Mouse (Mus musculus): ENCODE results near the gene Syt17. TPM values are rescaled to one million over a fixed set of nuclear protein-coding genes. Genes with fewer than 3 reads are reported as not detected.

The Syt17 gene
- polyA plus RNA-seq, 1 experiment: 5.4 TPM

GRCm38 (mm10) chr7:118428937-118429336 lies 19.1 kb downstream of the Syt17 start:
- Histone ChIP-seq H3K4me2 (ENCODE audit: low read depth) (no peak overlapping the region), H3ac (ENCODE audit: control insufficient read depth, insufficient read length) (no peak overlapping the region), H3K79me2 (ENCODE audit: control insufficient read depth, insufficient read depth) (no peaks in the 10 kb centered on the region), H3K36me3 (ENCODE audit: control insufficient read depth, insufficient read depth) (no peaks in the 10 kb centered on the region), H3K4me3 (no peak overlapping the region), H3K27me3 (ENCODE audit: control insufficient read depth, insufficient read depth, insufficient read length) (no peaks in the 10 kb centered on the region)
- TF ChIP-seq USF1 (IDR thresholded peaks at IDR 0.05; ENCODE audit: low read depth): no peak
- TF ChIP-seq E2F4 (IDR thresholded peaks at IDR 0.05; ENCODE audit: insufficient read depth): no peak
- no peak for TF ChIP-seq MYOG (IDR thresholded peaks at IDR 0.05; ENCODE audit: control insufficient read depth in 1 of 3, insufficient read depth in 1 of 3, insufficient read length in 2 of 3, low read depth in 2 of 3)
- no peak for TF ChIP-seq CEBPB (IDR thresholded peaks at IDR 0.05; ENCODE audit: insufficient read depth, poor library complexity, severe bottlenecking)
- TF ChIP-seq MYOD1 (IDR thresholded peaks at IDR 0.05; ENCODE audit: control insufficient read depth in 1 of 3, insufficient read length in 2 of 3, low read depth in 2 of 3): no peak
- no peak for TF ChIP-seq POLR2AphosphoS2 (IDR thresholded peaks at IDR 0.05; ENCODE audit: insufficient read length, low read depth)
- no peak for TF ChIP-seq TCF12 (IDR thresholded peaks at IDR 0.05; ENCODE audit: insufficient read depth, poor library complexity, severe bottlenecking)
- TF ChIP-seq REST (IDR thresholded peaks at IDR 0.05; ENCODE audit: insufficient read depth, insufficient read length): no peak
- no peak for TF ChIP-seq TCF3 (IDR thresholded peaks at IDR 0.05; ENCODE audit: insufficient read length, low read depth)
- TF ChIP-seq MAX (IDR thresholded peaks at IDR 0.05; ENCODE audit: low read depth): no peak
- TF ChIP-seq POLR2A (IDR thresholded peaks at IDR 0.05; ENCODE audit: insufficient read length, low read depth): no peak
- no peak for TF ChIP-seq SRF (IDR thresholded peaks at IDR 0.05; ENCODE audit: control insufficient read depth, insufficient read length, low read depth)

- Histone ChIP-seq H3K36me3 (ENCODE audit: control insufficient read depth, insufficient read depth) (no peaks in the 10 kb centered on the region), H3K4me3 (no peak overlapping the region), H3K27me3 (ENCODE audit: control insufficient read depth, insufficient read depth, insufficient read length) (no peaks in the 10 kb centered on the region), H3ac (ENCODE audit: control insufficient read depth, insufficient read length) (no peak overlapping the region), H3K4me2 (ENCODE audit: low read depth) (no peak overlapping the region), H3K79me2 (ENCODE audit: control insufficient read depth, insufficient read depth) (no peaks in the 10 kb centered on the region)
- TF ChIP-seq TCF12 (IDR thresholded peaks at IDR 0.05; ENCODE audit: insufficient read depth, poor library complexity, severe bottlenecking): no peak
- TF ChIP-seq POLR2A (IDR thresholded peaks at IDR 0.05; ENCODE audit: insufficient read length, low read depth): no peak
- TF ChIP-seq TCF3 (IDR thresholded peaks at IDR 0.05; ENCODE audit: insufficient read length, low read depth): no peak
- TF ChIP-seq MYOD1 (IDR thresholded peaks at IDR 0.05; ENCODE audit: control insufficient read depth in 1 of 3, insufficient read length in 2 of 3, low read depth in 2 of 3): no peak
- no peak for TF ChIP-seq REST (IDR thresholded peaks at IDR 0.05; ENCODE audit: insufficient read depth, insufficient read length)
- TF ChIP-seq USF1 (IDR thresholded peaks at IDR 0.05; ENCODE audit: low read depth): no peak
- TF ChIP-seq MYOG (IDR thresholded peaks at IDR 0.05; ENCODE audit: control insufficient read depth in 1 of 3, insufficient read depth in 1 of 3, insufficient read length in 2 of 3, low read depth in 2 of 3): no peak
- TF ChIP-seq SRF (IDR thresholded peaks at IDR 0.05; ENCODE audit: control insufficient read depth, insufficient read length, low read depth): no peak
- no peak for TF ChIP-seq POLR2AphosphoS2 (IDR thresholded peaks at IDR 0.05; ENCODE audit: insufficient read length, low read depth)
- TF ChIP-seq E2F4 (IDR thresholded peaks at IDR 0.05; ENCODE audit: insufficient read depth): no peak
- TF ChIP-seq CEBPB (IDR thresholded peaks at IDR 0.05; ENCODE audit: insufficient read depth, poor library complexity, severe bottlenecking): no peak
- no peak for TF ChIP-seq MAX (IDR thresholded peaks at IDR 0.05; ENCODE audit: low read depth)
Measured at GRCm38 (mm10) chr7:118419491-118420180, 28.4 kb downstream of the Syt17 start.

- Histone ChIP-seq H3ac (ENCODE audit: control insufficient read depth, insufficient read length) (no peak overlapping the region), H3K4me2 (ENCODE audit: low read depth) (no peak overlapping the region), H3K79me2 (ENCODE audit: control insufficient read depth, insufficient read depth) (no peaks in the 10 kb centered on the region), H3K4me3 (no peak overlapping the region), H3K36me3 (ENCODE audit: control insufficient read depth, insufficient read depth) (no peaks in the 10 kb centered on the region), H3K27me3 (ENCODE audit: control insufficient read depth, insufficient read depth, insufficient read length) (no peaks in the 10 kb centered on the region)
- TF ChIP-seq SRF (IDR thresholded peaks at IDR 0.05; ENCODE audit: control insufficient read depth, insufficient read length, low read depth) (no peak), REST (IDR thresholded peaks at IDR 0.05; ENCODE audit: insufficient read depth, insufficient read length) (no peak), MYOD1 (IDR thresholded peaks at IDR 0.05; ENCODE audit: control insufficient read depth in 1 of 3, insufficient read length in 2 of 3, low read depth in 2 of 3) (no peak), USF1 (IDR thresholded peaks at IDR 0.05; ENCODE audit: low read depth) (no peak), TCF12 (IDR thresholded peaks at IDR 0.05; ENCODE audit: insufficient read depth, poor library complexity, severe bottlenecking) (no peak)
Measured at GRCm38 (mm10) chr7:118414183-118414582, 33.8 kb downstream of the Syt17 start.

GRCm38 (mm10) chr7:118411877-118412276 lies 36.1 kb downstream of the Syt17 start:
- Histone ChIP-seq H3K36me3 (ENCODE audit: control insufficient read depth, insufficient read depth) (no peaks in the 10 kb centered on the region), H3K27me3 (ENCODE audit: control insufficient read depth, insufficient read depth, insufficient read length) (no peaks in the 10 kb centered on the region), H3ac (ENCODE audit: control insufficient read depth, insufficient read length) (no peak overlapping the region), H3K4me2 (ENCODE audit: low read depth) (no peak overlapping the region), H3K79me2 (ENCODE audit: control insufficient read depth, insufficient read depth) (no peaks in the 10 kb centered on the region), H3K4me3 (no peak overlapping the region)
- no peak for TF ChIP-seq USF1 (IDR thresholded peaks at IDR 0.05; ENCODE audit: low read depth)
- no peak for TF ChIP-seq MYOD1 (IDR thresholded peaks at IDR 0.05; ENCODE audit: control insufficient read depth in 1 of 3, insufficient read length in 2 of 3, low read depth in 2 of 3)
- no peak for TF ChIP-seq POLR2A (IDR thresholded peaks at IDR 0.05; ENCODE audit: insufficient read length, low read depth)
- TF ChIP-seq E2F4 (IDR thresholded peaks at IDR 0.05; ENCODE audit: insufficient read depth): no peak
- TF ChIP-seq POLR2AphosphoS2 (IDR thresholded peaks at IDR 0.05; ENCODE audit: insufficient read length, low read depth): no peak
- TF ChIP-seq TCF3 (IDR thresholded peaks at IDR 0.05; ENCODE audit: insufficient read length, low read depth): no peak
- no peak for TF ChIP-seq MYOG (IDR thresholded peaks at IDR 0.05; ENCODE audit: control insufficient read depth in 1 of 3, insufficient read depth in 1 of 3, insufficient read length in 2 of 3, low read depth in 2 of 3)
- TF ChIP-seq CEBPB (IDR thresholded peaks at IDR 0.05; ENCODE audit: insufficient read depth, poor library complexity, severe bottlenecking): no peak
- TF ChIP-seq REST (IDR thresholded peaks at IDR 0.05; ENCODE audit: insufficient read depth, insufficient read length): no peak
- no peak for TF ChIP-seq MAX (IDR thresholded peaks at IDR 0.05; ENCODE audit: low read depth)
- no peak for TF ChIP-seq TCF12 (IDR thresholded peaks at IDR 0.05; ENCODE audit: insufficient read depth, poor library complexity, severe bottlenecking)
- no peak for TF ChIP-seq SRF (IDR thresholded peaks at IDR 0.05; ENCODE audit: control insufficient read depth, insufficient read length, low read depth)
